Mouse (Mus musculus): Measurements from ENCODE around the gene H2-M10.6.
"Not testable (repeated sequence)": the region's sequence is repeated elsewhere in the genome, so short reads cannot be mapped to it uniquely, and the experiment has no call there.

- TF ChIP-seq CTCF, EP300 (IDR thresholded peaks at IDR 0.05; ENCODE audit: low read depth): not testable (repeated sequence)
Measured at GRCm38 (mm10) chr17:36799921-36800462, 12.0 kb upstream of the H2-M10.6 start.
